Mouse (Mus musculus) olfactory bulb, adult 2 months (tissue): ENCODE results near the gene Ppard.

ENCODE experiments used
- CTCF ChIP-seq: fragments of 200-500 bp; IDR thresholded peaks from 2 replicates; pipeline ENCODE4 v1.5.1; 2012; ENCODE audit warnings: low read depth, mild to moderate bottlenecking, low read length, moderate library complexity; ENCODE audit not compliant: insufficient read depth
- POLR2A ChIP-seq: fragments of 200-500 bp; IDR thresholded peaks from 2 replicates; pipeline ENCODE4 v1.6.1; 2012; ENCODE audit warnings: mild to moderate bottlenecking, low read depth, low read length, moderate library complexity; ENCODE audit not compliant: insufficient read depth

DNA sequence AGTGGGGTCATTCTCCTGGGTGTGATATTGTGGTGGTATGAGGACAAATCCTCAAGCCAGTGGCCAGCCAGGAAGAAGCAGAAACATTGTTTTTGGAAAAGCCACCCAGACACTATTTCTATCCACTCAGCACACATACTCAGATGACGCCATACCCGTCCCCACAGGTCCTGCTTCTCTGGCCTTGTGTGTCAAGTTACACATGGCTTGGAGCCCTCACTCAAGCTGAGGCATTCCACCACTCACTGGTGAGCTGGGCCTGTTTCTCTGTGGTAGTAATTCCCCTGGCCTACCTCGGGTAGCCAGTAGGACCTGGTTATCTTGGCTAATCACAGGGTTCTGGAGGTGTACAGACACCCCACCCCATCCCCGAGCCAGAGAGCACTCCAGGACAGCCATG lies 61.2 kb downstream of the Ppard start:
- TF ChIP-seq CTCF = no peak
- no peak for TF ChIP-seq POLR2A
